Mouse (Mus musculus) megakaryocyte, embryonic 14.5 days (primary cell): ENCODE measurements around the gene Arid5b. TPM values are rescaled to one million over a fixed set of nuclear protein-coding genes. Genes with fewer than 3 reads are reported as not detected.

Experiments
- H3K27me3 ChIP-seq: replicated peaks from 2 replicates; pipeline ENCODE3; 2012; ENCODE audit warnings: inconsistent platforms
- H3K36me3 ChIP-seq: replicated peaks from 2 replicates; pipeline ENCODE3; 2012; ENCODE audit warnings: low read length, inconsistent platforms, mixed read lengths
- H3K4me1 ChIP-seq: 2 replicates; pipeline ENCODE4 v1.6.1; 2012; ENCODE audit warnings: inconsistent platforms
- H3K4me3 ChIP-seq: replicated peaks from 2 replicates; pipeline ENCODE3; 2012; ENCODE audit warnings: moderate library complexity, mild to moderate bottlenecking, inconsistent platforms
- H3K9me3 ChIP-seq: 2 replicates; pipeline ENCODE4 v1.6.1; 2012; ENCODE audit warnings: inconsistent platforms
- FLI1 ChIP-seq: IDR thresholded peaks from 2 replicates; pipeline ENCODE4 v1.6.1; 2012; ENCODE audit warnings: low read length, inconsistent platforms, mixed read lengths
- GATA1 ChIP-seq: IDR thresholded peaks from 3 replicates; pipeline ENCODE4 v1.6.1; 2012; ENCODE audit warnings: mixed read lengths, low read length, inconsistent platforms, borderline replicate concordance
- polyA plus RNA-seq: library from polyadenylated mRNA; stranded (reverse); fragments of >175 nt; gene quantifications from 2 replicates; pipeline ENCODE4 v1.2.3, GENCODE M21; 2012; ENCODE audit warnings: low replicate concordance; ENCODE audit not compliant: insufficient read depth

Arid5b gene
- polyA plus RNA-seq, 1 experiment = 0.63 TPM

DNA sequence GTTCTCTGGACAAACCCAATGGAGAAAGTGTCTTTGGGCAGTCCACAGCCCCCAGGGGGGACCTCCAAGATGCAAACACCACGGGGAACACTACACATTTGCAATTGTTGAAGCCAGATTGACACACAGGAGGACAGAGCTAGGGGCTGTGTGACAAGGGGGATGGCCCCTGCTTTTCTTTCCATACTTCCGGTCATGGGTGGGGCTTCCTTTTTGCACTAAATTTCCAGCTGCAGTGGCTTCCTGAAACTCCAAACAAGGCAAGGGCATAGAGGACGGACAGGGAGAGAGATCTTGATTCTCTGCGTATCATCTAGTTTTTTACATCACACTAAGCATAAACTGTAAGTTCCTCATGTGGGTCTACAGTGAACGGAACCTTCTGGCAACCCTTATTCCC, 210.6 kb downstream of the Arid5b start:
- Histone ChIP-seq H3K27me3 (no peaks in the 10 kb centered on the region), H3K4me1 (peaks cover 39% of the 10 kb centered on the region), H3K4me3 (no peak overlapping the region), H3K36me3 (no peaks in the 10 kb centered on the region), H3K9me3 (no peaks in the 10 kb centered on the region)
- TF ChIP-seq GATA1 = no peak

DNA sequence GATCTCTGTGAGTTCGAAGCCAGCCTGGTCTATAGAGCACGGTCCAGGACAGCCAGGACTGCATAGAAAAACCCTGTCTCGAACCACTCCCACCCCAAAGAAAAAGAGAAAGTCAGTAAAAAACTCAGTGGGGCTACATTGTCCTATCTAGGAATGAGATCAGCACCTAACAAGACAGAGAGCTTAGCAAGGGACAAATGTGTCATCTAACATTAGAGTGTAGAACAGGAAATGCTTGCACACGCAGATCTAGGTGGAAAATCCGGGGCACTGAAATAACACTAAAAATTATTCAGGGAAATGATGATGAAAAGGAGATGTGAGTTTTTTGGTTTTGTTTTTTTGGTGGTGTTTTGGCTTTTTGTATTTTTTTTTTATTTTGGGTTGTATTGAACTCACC, 212.4 kb downstream of the Arid5b start:
- Histone ChIP-seq H3K9me3 (no peaks in the 10 kb centered on the region), H3K4me1 (peaks cover 29% of the 10 kb centered on the region), H3K36me3 (no peaks in the 10 kb centered on the region), H3K27me3 (no peaks in the 10 kb centered on the region), H3K4me3 (no peak overlapping the region)
- TF ChIP-seq GATA1 = no peak
- TF ChIP-seq FLI1 = no peak

DNA sequence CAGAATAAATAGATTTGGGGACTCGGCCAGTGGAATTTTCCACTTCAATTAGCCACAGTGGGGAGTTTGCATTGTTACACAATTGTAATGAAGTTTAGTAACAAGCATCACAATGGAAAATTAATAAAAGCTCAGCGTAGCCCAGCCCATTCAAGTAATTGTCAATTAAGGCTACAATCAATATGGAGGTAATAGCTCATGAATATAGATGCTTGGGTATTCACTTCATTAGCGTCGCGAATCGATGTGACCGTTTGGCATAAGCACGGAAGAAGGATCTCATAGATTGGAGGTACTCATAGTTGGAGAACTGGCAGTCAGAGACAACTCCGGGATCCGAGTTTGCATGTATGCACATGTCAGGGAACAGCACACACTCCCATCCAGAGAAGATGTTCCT, 214.0 kb downstream of the Arid5b start:
- Histone ChIP-seq H3K27me3 (no peaks in the 10 kb centered on the region), H3K36me3 (no peaks in the 10 kb centered on the region), H3K9me3 (no peaks in the 10 kb centered on the region), H3K4me1 (peaks cover 22% of the 10 kb centered on the region), H3K4me3 (no peak overlapping the region)
- TF ChIP-seq FLI1 (no peak), GATA1 (no peak)

DNA sequence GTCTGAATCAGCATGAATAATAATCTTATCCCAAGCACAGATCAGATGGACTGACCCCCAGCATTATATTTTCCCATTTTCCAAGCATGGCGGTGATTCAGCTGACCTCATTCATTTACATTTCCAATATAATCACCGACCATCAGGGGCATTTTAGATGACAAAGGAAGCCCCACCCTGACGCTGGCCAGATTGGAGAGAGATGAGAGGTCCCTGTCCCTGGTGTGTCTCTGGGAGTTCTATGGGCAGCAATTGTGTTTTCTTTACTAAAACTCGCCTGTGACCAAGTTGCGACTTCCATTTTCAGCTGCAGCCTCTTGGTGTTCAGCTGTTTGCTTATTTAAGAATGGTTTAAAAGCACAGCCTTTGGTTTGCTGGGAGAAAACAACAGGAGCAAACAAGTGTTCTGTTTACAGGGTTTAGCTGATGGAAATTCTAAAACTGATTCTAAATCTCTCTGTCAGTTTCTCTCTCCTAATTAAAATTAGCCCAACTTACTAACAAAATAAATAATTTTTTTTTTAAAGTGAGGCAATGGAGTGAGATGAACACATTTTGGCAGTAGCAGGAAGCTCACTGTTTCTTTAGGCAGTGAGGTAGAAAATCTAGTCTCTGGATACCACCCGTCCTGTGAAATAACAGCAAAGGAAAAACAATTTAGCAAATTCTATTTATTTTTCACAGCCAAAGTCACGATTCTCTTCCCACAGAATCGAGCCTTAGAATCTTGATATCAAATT, 214.6 kb downstream of the Arid5b start:
- H3K27me3 ChIP-seq = no peaks in the 10 kb centered on the region
- TF ChIP-seq GATA1 (no peak), FLI1 (no peak)
- no peak overlapping the region for H3K4me3 ChIP-seq
- H3K36me3 ChIP-seq = peaks cover under 1% of the 10 kb centered on the region
- H3K9me3 ChIP-seq = no peaks in the 10 kb centered on the region
- H3K4me1 ChIP-seq = peaks cover 22% of the 10 kb centered on the region

DNA sequence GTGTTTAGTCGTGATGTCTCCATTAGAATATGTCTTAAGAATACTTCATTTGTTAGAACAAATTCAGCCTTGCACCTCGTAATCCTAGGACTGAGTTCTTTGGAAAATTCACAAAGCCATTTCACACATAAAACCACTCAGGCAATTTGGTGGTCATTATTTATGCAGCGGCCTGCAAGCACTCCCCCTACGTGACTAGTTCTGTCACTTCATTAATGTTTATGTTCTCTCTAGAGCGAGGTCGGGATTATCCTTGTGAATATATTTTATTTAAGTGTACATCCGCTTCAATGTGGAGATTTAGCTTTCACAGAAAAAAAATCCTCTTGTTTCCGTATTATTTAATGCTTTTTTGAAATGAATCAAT, 217.3 kb downstream of the Arid5b start:
- H3K4me3 ChIP-seq = no peak overlapping the region
- H3K36me3 ChIP-seq = peaks cover 3% of the 10 kb centered on the region
- H3K27me3 ChIP-seq = no peaks in the 10 kb centered on the region
- TF ChIP-seq GATA1 (no peak), FLI1 (no peak)
- H3K9me3 ChIP-seq = peaks cover 2% of the 10 kb centered on the region; the same call in 1 of the 2 replicates
- H3K4me1 ChIP-seq = peaks cover 12% of the 10 kb centered on the region; the same call in 1 of the 2 replicates

DNA sequence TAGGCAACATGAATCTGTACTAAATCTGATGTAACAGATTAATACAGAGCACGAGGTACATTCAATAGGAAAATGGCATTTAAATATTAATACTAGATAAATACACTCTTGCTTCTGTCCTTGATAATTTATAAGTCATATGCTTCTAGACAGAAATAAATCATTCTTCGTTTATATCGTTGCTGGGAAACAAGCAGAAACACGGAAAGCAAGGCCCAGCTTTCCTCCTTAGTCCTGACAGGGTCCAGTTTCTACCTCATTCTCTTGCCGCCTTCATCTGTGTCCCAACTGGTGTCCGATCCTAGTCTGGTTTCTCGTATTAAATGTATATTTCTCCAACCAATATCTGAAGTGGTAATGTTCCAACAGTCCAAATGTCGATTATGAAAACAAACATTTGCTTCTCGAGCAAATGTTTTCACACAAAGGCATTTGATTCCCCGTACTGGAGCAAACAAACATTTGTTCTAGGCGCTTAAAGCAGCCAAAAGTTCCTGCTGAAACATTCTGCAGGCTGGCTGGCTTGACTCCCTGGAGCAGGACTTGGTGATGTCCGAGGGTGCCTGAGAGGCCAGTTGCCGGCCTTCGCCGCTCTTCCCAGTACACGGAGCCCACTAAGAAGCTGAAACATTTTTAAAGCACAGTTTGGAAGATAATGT, 217.8 kb downstream of the Arid5b start:
- no peak overlapping the region for H3K4me3 ChIP-seq
- peaks cover 3% of the 10 kb centered on the region for H3K36me3 ChIP-seq
- H3K27me3 ChIP-seq = no peaks in the 10 kb centered on the region
- TF ChIP-seq FLI1 (no peak), GATA1 (no peak)
- H3K4me1 ChIP-seq = peaks cover 8% of the 10 kb centered on the region; the same call in 1 of the 2 replicates
- H3K9me3 ChIP-seq = peaks cover 2% of the 10 kb centered on the region; the same call in 1 of the 2 replicates

DNA sequence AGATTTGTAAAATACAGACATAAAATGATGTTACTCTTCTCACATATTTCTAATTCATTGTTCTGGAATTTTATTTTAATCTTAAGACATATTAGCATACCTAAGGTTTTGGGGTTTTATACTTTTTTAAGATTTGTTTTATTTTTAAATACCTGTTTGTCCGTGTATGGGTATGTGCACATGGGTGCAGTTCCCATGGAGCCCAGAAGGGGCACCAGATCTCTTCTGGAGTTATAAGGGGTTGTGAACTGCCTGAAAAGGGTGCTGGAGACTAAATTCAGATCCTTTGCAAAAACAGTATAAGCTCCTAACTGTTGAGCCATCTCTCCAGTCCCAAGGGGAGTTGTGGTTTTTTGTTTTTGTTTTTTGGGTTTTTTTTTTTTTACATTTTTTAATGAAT, 220.2 kb downstream of the Arid5b start:
- Histone ChIP-seq H3K9me3 (peaks cover 2% of the 10 kb centered on the region; the same call in 1 of the 2 replicates), H3K4me1 (0 out of 2 replicates have a peak, but pooled peaks cover 5% of the 10 kb centered on the region), H3K36me3 (peaks cover 3% of the 10 kb centered on the region), H3K4me3 (no peak overlapping the region), H3K27me3 (no peaks in the 10 kb centered on the region)
- TF ChIP-seq FLI1 (no peak), GATA1 (no peak)

DNA sequence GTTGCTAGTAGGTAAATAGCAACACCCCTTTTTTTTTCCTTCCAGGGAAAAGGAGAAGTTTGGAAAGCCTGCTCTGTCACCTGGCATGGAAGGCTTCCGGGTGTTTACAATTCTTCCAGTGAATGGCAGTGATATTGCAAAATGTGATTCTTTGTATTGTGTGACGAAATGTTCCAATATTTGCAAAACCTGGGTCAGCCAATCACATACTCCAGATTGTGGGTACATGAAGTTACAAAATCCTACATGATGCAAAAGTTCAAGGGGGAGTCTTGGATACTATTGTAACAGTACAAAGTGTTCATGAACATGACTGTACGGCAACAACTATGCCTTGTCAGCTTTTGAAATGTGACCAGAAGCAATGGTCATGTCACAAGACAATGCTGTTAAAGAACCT, 220.7 kb downstream of the Arid5b start:
- Histone ChIP-seq H3K9me3 (peaks cover 2% of the 10 kb centered on the region; the same call in 1 of the 2 replicates), H3K4me3 (no peak overlapping the region), H3K36me3 (peaks cover 3% of the 10 kb centered on the region), H3K27me3 (no peaks in the 10 kb centered on the region), H3K4me1 (0 out of 2 replicates have a peak, but pooled peaks cover 5% of the 10 kb centered on the region)
- TF ChIP-seq FLI1 (no peak), GATA1 (no peak)

DNA sequence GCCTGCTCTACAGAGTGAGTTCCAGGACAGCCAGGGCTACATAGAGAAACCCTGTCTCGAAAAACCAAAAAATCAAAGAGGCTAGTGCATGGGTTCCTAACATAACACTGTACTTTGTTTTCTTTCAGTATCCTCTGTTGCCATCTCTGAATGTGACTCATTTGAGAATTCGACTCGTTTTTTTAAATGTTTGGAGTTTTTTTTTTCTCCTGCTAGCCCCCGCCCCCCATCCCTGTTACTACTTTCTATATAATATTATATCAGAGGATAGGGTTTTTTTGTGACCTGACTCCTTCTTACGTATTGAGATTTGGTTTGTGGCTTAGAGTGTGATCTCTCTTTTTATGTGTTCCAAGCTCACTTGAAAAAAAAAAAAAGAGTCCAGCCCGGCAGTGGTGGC, 223.8 kb downstream of the Arid5b start:
- peaks cover 18% of the 10 kb centered on the region for H3K9me3 ChIP-seq
- TF ChIP-seq GATA1 (no peak), FLI1 (no peak)
- 0 out of 2 replicates have a peak, but pooled peaks cover 5% of the 10 kb centered on the region for H3K4me1 ChIP-seq
- no peaks in the 10 kb centered on the region for H3K27me3 ChIP-seq
- H3K36me3 ChIP-seq = peaks cover 5% of the 10 kb centered on the region
- no peak overlapping the region for H3K4me3 ChIP-seq

DNA sequence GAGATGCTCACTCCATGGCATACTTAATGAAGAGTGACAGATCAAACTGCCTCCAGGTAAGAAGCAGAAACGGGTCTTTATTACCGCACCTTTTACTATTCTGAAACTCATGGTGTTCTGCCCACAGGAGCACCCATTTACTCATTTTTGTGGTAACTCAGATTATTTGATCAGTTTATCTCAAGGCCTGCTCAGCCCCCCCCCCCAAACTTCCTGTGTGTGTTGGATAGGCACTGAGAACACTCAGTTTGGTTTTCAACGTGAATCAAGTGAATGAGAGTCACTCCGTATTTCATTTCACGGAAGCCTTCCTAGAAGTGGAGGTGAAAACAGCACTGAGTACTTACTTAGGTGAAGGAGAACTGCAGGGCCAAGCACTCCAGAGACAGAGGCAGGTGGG, 224.4 kb downstream of the Arid5b start:
- Histone ChIP-seq H3K4me1 (0 out of 2 replicates have a peak, but pooled peaks cover 5% of the 10 kb centered on the region), H3K9me3 (peaks cover 18% of the 10 kb centered on the region), H3K27me3 (no peaks in the 10 kb centered on the region), H3K4me3 (no peak overlapping the region), H3K36me3 (peaks cover 5% of the 10 kb centered on the region)
- TF ChIP-seq FLI1 (no peak), GATA1 (no peak)
